Mouse (Mus musculus) stomach, embryonic 16.5 days (tissue): ENCODE measurements around the gene Cdc42. TPM values are rescaled to one million over a fixed set of nuclear protein-coding genes. Genes with fewer than 3 reads are reported as not detected.

ENCODE experiments used
- ATAC-seq: fragments of 200-750 bp; cut with Nextera tagmentation; 2 replicates; pipeline ENCODE4 v1.8.0; 2017; ENCODE audit warnings: moderate number of reproducible peaks, moderate TSS enrichment; ENCODE audit not compliant: insufficient read depth, low FRiP score
- H3K27ac ChIP-seq: fragments of 300-500 bp; sonication (generic); 2 replicates; pipeline ENCODE4 v1.5.1; 2014; ENCODE audit warnings: low read length
- H3K27me3 ChIP-seq: fragments of 300-500 bp; sonication (generic); 2 replicates; pipeline ENCODE4 v1.6.1; 2014; ENCODE audit warnings: low read length, control low read depth, mixed read lengths; ENCODE audit not compliant: control insufficient read depth, insufficient read depth
- H3K36me3 ChIP-seq: fragments of 300-500 bp; sonication (generic); 2 replicates; pipeline ENCODE4 v1.6.1; 2014; ENCODE audit warnings: low read length; ENCODE audit not compliant: control insufficient read depth, insufficient read depth
- H3K4me1 ChIP-seq: fragments of 300-500 bp; sonication (generic); 2 replicates; pipeline ENCODE4 v1.6.1; 2014; ENCODE audit warnings: low read length, control low read depth, mixed read lengths; ENCODE audit not compliant: control insufficient read depth, insufficient read depth
- H3K4me2 ChIP-seq: fragments of 300-500 bp; sonication (generic); 2 replicates; pipeline ENCODE4 v1.6.1; 2014; ENCODE audit warnings: low read depth, low read length, mixed read lengths
- H3K4me3 ChIP-seq: fragments of 300-500 bp; sonication (generic); replicated peaks from 2 replicates; pipeline ENCODE4 v1.5.1; 2014; ENCODE audit warnings: mild to moderate bottlenecking, low read length
- H3K9ac ChIP-seq: fragments of 300-500 bp; sonication (generic); 2 replicates; pipeline ENCODE4 v1.6.1; 2014; ENCODE audit warnings: low read length
- H3K9me3 ChIP-seq: fragments of 300-500 bp; sonication (generic); replicated peaks from 2 replicates; pipeline ENCODE4 v1.6.1; 2016; ENCODE audit warnings: low read length, control low read depth; ENCODE audit not compliant: control insufficient read depth
- WGBS: fragments of 180-500 bp; shearing (Covaris S2); extraction: QIAGEN DNeasy Blood & Tissue Kit; methylation state at CpG from one replicate; pipeline ENCODE4 v1.1.7; 2014; 5-methylcytosine and 5-hydroxymethylcytosine counted together
- polyA plus RNA-seq: library from polyadenylated mRNA; unstranded; fragments of >200 nt; fragmentation: Nextera tagmentation; extraction: Ambion mirVana; gene quantifications from 2 replicates; pipeline ENCODE4 v1.2.1, GENCODE M21; 2015

Gene Cdc42
- polyA plus RNA-seq, 1 experiment from 2014 or later = 710 TPM

DNA sequence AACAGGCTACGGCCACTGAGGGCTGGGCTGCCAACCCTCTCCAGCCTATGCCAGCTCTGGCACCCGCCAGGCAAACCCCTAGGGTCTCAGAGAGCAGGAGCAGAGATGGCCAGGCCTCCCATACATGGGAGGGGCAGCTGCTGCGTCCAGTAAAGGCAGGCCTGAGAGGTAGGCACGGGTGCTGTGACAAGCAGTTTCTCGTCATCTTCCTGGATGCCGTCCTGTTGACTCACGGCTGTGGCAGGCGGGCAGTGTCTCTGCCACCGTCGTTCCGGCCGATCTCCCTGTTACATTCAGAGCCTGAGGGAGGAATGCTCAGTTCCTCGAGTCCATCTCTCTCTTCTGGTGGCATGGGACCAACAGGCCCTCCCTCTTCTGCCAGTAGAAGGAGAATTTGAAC lies 70.3 kb downstream of the Cdc42 start:
- Histone ChIP-seq H3K4me1 (peaks cover 17% of the 10 kb centered on the region; the same call in 1 of the 2 replicates), H3K36me3 (no peaks in the 10 kb centered on the region), H3K27me3 (no peaks in the 10 kb centered on the region; the same call in 1 of the 2 replicates), H3K9me3 (no peaks in the 10 kb centered on the region), H3K9ac (0 out of 2 replicates have a peak overlapping the region, but pooled peaks have one; percentile 38), H3K27ac (peak overlapping the region; percentile 23; the same call in 1 of the 2 replicates), H3K4me3 (no peak overlapping the region), H3K4me2 (no peak overlapping the region)
- 60% methylated on average over 13 of the region's 13 CpGs for whole genome bisulfite sequencing
- no peak for ATAC-seq

DNA sequence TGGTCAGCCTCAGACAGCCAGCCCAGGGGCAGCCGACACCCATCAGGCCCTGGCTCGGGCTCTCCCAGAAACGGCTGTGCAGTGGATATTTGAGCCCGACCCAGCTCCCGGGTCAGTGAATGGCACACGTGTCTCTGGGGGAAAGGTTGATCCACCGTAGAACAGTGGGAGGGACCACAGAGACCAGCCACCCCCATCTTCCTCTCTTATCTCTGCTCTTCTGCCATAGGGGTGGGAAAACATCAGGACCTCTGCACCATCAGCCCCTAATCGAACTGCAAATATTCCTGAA lies 70.9 kb downstream of the Cdc42 start:
- H3K4me2 ChIP-seq = no peak overlapping the region
- no peak for ATAC-seq
- peaks cover 18% of the 10 kb centered on the region; the same call in 1 of the 2 replicates for H3K4me1 ChIP-seq
- peak overlapping the region; percentile 38; the same call in 1 of the 2 replicates for H3K9ac ChIP-seq
- WGBS = 44% methylated on average over 8 of the region's 8 CpGs
- H3K27me3 ChIP-seq = no peaks in the 10 kb centered on the region; the same call in none of the 2 replicates
- no peaks in the 10 kb centered on the region for H3K9me3 ChIP-seq
- H3K27ac ChIP-seq = peak overlapping the region; percentile 22; the same call in 1 of the 2 replicates
- H3K4me3 ChIP-seq = no peak overlapping the region
- no peaks in the 10 kb centered on the region for H3K36me3 ChIP-seq

DNA sequence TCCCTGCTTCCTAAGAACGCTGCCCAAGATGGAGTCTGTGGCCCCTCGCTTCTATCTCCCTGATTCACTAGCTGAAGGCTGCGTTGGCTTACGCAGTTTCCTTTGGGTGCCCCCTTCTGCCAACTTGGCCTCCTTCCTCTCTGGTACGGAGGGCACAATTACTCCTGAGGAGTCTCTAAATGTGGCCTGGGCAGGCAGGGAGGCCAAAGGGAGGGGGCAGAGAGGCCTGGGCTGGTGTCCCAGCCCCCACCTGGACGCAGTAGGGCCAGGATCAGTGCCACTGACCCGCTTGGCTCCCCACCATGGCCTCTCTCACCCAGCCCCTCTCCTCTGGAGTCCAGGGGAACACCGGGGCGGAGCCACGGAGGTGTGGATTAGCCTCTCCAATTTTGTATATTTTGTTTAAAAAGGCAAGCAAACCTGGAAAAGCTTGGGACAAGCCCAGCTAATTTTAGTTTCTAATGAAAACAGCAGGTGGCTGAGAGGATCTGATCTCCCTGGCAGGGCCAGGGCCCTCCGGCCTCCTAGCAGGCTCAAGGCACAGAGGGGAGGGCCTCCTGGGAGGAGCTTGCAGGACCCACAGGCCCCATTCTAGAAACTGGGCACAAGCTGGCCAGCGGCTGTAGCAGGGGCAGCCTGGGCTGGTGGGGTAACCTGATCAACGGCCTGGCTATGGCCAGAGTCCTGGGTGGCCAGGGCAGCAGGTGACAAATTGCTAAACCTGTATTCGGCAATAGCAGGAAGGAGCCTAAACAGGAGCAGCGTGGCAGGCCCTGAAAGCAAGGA lies 71.5 kb downstream of the Cdc42 start:
- H3K4me3 ChIP-seq = no peak overlapping the region
- H3K4me1 ChIP-seq = peaks cover 18% of the 10 kb centered on the region; the same call in 1 of the 2 replicates
- H3K9me3 ChIP-seq = no peaks in the 10 kb centered on the region
- H3K27ac ChIP-seq = peak overlapping the region; percentile 22; the same call in 1 of the 2 replicates
- H3K36me3 ChIP-seq = no peaks in the 10 kb centered on the region
- 72% methylated on average over 15 of the region's 15 CpGs for WGBS
- no peak overlapping the region for H3K4me2 ChIP-seq
- H3K27me3 ChIP-seq = no peaks in the 10 kb centered on the region; the same call in none of the 2 replicates
- no peak for ATAC-seq
- H3K9ac ChIP-seq = peak overlapping the region; percentile 38; the same call in 1 of the 2 replicates

DNA sequence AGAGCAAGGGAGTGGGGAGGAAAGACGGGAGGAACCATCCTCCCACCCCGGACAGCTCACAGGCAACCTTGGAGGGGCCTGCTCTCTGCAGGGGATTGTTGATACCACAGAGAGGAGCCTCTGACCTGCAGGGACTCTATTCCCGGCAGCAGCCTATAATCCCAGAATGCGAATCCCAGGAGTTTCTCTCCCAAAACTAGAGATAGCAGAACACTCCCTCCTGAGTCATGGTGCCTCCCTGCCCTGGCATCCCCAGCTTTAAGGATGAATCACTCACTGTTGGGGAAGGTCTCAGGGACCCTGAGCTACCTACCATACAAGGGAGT lies 74.2 kb downstream of the Cdc42 start:
- ATAC-seq = no peak
- 12% methylated on average over 4 of the region's 4 CpGs for WGBS
- H3K9me3 ChIP-seq = no peaks in the 10 kb centered on the region
- no peaks in the 10 kb centered on the region for H3K36me3 ChIP-seq
- peaks cover 14% of the 10 kb centered on the region for H3K27me3 ChIP-seq
- H3K27ac ChIP-seq = peak overlapping the region; percentile 86
- H3K4me1 ChIP-seq = peaks cover 20% of the 10 kb centered on the region; the same call in 1 of the 2 replicates
- H3K9ac ChIP-seq = peak overlapping the region; percentile 37
- peak overlapping the region; percentile 36 for H3K4me2 ChIP-seq
- H3K4me3 ChIP-seq = peak overlapping the region; percentile 5; the same call in 1 of the 2 replicates

DNA sequence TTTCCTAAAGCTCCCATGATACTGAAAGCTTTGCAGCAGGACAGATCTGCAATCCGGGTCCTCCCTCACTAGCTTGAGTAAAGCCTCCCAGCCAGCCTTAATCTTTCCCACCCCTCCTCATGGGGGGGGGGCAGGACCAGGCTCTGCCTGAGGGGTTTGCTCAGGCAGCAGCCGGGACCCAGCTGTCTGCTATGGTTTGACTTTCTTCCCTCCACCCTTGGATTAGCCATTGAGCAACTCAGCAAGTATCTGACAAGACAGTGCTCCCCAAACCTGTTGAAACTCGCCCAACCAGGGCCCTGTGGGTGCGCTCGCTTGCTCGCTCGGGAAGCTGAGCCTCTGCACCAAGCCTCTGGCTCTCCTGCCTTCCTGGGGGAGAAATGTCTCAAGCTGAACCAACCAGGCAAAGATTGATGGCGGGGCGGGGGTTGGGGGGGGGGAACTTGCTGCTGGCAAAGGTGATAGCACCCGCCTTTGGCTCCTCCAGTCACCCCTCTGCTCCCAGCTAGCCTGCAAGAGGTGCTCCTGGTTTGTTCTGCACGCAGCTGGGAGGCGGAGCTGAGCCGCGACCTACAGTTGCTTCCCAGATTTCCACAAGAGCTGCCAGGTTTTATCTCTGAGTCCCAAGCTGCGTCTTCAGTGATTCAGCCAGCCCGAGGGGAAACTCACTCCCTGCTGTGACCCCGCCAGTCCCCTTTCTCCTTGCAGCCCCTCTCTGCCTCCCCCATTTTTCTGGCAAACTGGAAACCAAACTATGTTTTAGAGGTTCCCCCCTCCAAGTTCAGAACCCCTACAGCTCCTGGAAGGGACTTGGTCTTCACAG lies 74.7 kb downstream of the Cdc42 start:
- H3K27ac ChIP-seq = peak overlapping the region; percentile 86
- peak overlapping the region; percentile 36 for H3K4me2 ChIP-seq
- no peaks in the 10 kb centered on the region for H3K36me3 ChIP-seq
- peaks cover 24% of the 10 kb centered on the region for H3K4me1 ChIP-seq
- H3K4me3 ChIP-seq = peak overlapping the region; percentile 5
- H3K9me3 ChIP-seq = no peaks in the 10 kb centered on the region
- peak overlapping the region; percentile 44 for H3K9ac ChIP-seq
- peak; percentile 56; the same call in 1 of the 2 replicates for ATAC-seq
- peaks cover 18% of the 10 kb centered on the region for H3K27me3 ChIP-seq
- WGBS = 14% methylated on average over 17 of the region's 17 CpGs

DNA sequence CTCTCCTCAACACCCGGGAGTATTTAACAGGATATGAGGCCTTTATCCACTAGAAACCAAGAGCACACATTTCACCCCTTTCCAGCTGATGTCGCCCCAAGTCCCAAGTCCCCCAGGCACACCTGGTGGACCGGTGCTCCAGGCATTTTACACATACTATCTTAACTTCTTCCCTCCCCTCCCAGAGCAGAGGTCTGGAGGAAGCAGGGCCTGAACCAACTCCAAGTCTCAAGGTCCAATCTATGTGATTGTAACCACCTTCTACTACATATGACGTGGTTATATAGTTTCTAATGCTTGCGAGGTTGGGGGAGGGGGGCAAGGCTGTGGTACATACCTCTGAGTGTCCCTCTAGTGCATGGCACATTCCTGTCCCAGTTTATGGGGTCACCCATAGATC lies 75.4 kb downstream of the Cdc42 start:
- WGBS = 71% methylated on average over 5 of the region's 5 CpGs
- Histone ChIP-seq H3K4me1 (peaks cover 24% of the 10 kb centered on the region), H3K4me2 (peak overlapping the region; percentile 36), H3K4me3 (no peak overlapping the region; the same call in 1 of the 2 replicates), H3K27me3 (peaks cover 22% of the 10 kb centered on the region), H3K27ac (peak overlapping the region; percentile 86), H3K9ac (peak overlapping the region; percentile 28; the same call in 1 of the 2 replicates), H3K36me3 (no peaks in the 10 kb centered on the region), H3K9me3 (no peaks in the 10 kb centered on the region)
- no peak for ATAC-seq

DNA sequence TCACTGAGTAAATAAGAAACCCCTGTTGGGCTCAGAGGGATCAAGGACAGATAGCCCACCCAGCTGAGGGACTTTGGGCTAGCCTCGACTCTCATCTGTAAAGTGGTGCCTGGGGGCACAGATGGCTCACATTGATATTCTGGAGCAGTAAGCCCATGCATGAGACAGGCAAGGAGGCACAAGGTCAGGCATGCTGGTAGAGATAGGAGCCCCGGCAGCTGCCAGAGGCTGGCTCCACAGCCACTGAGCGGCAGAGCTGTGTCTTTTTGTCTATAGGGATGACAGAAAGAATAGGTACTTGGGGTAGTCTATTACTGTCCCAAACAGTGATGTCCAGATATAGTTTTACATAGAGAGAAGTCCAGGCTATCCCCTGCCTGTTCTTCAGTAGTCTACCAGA lies 76.2 kb downstream of the Cdc42 start:
- no peak overlapping the region for H3K4me3 ChIP-seq
- 57% methylated on average over 3 of the region's 3 CpGs for WGBS
- peaks cover 25% of the 10 kb centered on the region for H3K27me3 ChIP-seq
- peaks cover 30% of the 10 kb centered on the region for H3K4me1 ChIP-seq
- no peaks in the 10 kb centered on the region for H3K9me3 ChIP-seq
- no peaks in the 10 kb centered on the region for H3K36me3 ChIP-seq
- no peak overlapping the region for H3K4me2 ChIP-seq
- ATAC-seq = no peak
- H3K27ac ChIP-seq = peak overlapping the region; percentile 86
- 0 out of 2 replicates have a peak overlapping the region, but pooled peaks have one; percentile 29 for H3K9ac ChIP-seq

DNA sequence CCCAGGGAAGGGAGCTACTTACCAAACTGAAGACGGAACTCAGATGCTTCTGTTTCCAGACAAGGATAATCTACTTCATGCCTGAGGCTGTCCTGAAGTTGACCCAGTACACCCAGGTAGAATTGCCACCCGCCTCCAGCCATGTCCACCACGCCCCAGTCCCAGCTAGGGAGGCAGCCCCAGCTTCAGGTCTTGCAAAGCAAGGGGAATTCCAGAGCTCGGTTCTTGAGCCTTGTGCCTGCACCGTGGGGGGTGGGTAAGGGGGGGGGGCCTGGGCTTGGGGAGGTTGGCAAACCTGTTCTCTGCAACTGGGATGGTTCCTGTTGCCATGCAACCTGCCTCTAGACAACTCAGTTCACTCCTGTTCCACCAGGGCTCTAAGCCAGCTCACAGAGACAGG lies 78.2 kb downstream of the Cdc42 start:
- peaks cover 33% of the 10 kb centered on the region for H3K27me3 ChIP-seq
- H3K9me3 ChIP-seq = no peaks in the 10 kb centered on the region
- H3K4me2 ChIP-seq = peak overlapping the region; percentile 86
- peak overlapping the region; percentile 13; the same call in 1 of the 2 replicates for H3K9ac ChIP-seq
- H3K4me1 ChIP-seq = peaks cover 42% of the 10 kb centered on the region
- 29% methylated on average over 5 of the region's 5 CpGs for WGBS
- H3K27ac ChIP-seq = peak overlapping the region; percentile 35; the same call in 1 of the 2 replicates
- peak overlapping the region; percentile 61 for H3K4me3 ChIP-seq
- no peaks in the 10 kb centered on the region for H3K36me3 ChIP-seq
- ATAC-seq = no peak
